Mouse (Mus musculus) heart, adult 11 months (tissue): ENCODE data around the gene Ifi27l2a.

Experiments used
- DNase-seq: peaks from one replicate; pipeline ENCODE4 v3.0.0; 2022

Gene Ifi27l2a

GRCm38 (mm10) chr12:103425729-103426470 lies 17.6 kb downstream of the Ifi27l2a start, which contains the start of gene Ddx24:
Gene Ddx24, minus strand, starts transcription at chr12:103425830.
- DNase-seq: peak; percentile 100

GRCm38 (mm10) chr12:103425016-103425728 lies 18.3 kb downstream of the Ifi27l2a start:
- DNase-seq: no peak

GRCm38 (mm10) chr12:103408144-103408543 lies 35.3 kb downstream of the Ifi27l2a start:
- DNase-seq: no peak

GRCm38 (mm10) chr12:103407720-103408119 lies 35.8 kb downstream of the Ifi27l2a start, which contains the start of gene 9330161L09Rik:
Gene 9330161L09Rik, minus strand, starts transcription at chr12:103407820.
- DNase-seq: no peak

GRCm38 (mm10) chr12:103404131-103404530 lies 39.3 kb downstream of the Ifi27l2a start:
- no peak for DNase-seq

- no peak for DNase-seq
Measured at GRCm38 (mm10) chr12:103396751-103397150, 46.7 kb downstream of the Ifi27l2a start.

GRCm38 (mm10) chr12:103395486-103396275 lies 47.8 kb downstream of the Ifi27l2a start:
- DNase-seq: no peak

GRCm38 (mm10) chr12:103393528-103393927 lies 50.0 kb downstream of the Ifi27l2a start:
- no peak for DNase-seq
